Mouse (Mus musculus): ENCODE measurements around the gene Cdk15.

DNA sequence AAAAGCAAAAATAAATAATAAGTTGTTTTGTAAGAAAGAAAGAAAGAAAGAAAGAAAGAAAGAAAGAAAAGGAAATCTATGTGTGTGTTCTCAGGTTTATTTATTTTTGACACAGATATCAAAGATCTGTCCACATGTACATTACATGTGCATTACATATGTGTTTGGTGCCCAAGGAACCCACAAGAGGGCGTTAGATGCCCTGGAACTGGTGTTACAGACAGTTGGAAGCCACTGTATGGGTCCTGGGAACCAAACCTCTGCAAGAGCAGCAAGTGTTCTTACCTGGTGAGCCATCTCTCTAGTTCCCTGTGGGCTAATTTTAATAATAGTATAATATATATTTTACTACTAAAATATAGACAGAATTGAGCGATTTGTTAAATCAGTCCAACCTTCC, 12.9 kb upstream of the Cdk15 start:
- TF ChIP-seq GATA1 (IDR thresholded peaks at IDR 0.05; ENCODE audit: borderline replicate concordance, low read length) (no peak), FLI1 (IDR thresholded peaks at IDR 0.05; ENCODE audit: low read length) (no peak)

Data from megakaryocyte, embryonic 14.5 days (primary cell).